Mouse (Mus musculus) limb, embryonic 14.5 days (tissue): ENCODE results near the gene Gm20683. TPM values are rescaled to one million over a fixed set of nuclear protein-coding genes. Genes with fewer than 3 reads are reported as not detected.

Source experiments
- ATAC-seq: fragments of 200-750 bp; cut with Nextera tagmentation; 2 replicates; pipeline ENCODE4 v1.8.0; 2017; ENCODE audit warnings: low read depth, moderate number of reproducible peaks, moderate TSS enrichment; ENCODE audit not compliant: low FRiP score
- DNase-seq: peaks from one replicate; pipeline ENCODE4 v3.0.0-alpha.2; 2015; ENCODE audit warnings: low spot score
- H3K27ac ChIP-seq: fragments of 300-500 bp; sonication (generic); replicated peaks from 2 replicates; pipeline ENCODE4 v1.5.1; 2014; ENCODE audit warnings: low read depth, mild to moderate bottlenecking, low read length, moderate library complexity, mixed read lengths
- H3K27me3 ChIP-seq: fragments of 300-500 bp; sonication (generic); 2 replicates; pipeline ENCODE4 v1.6.1; 2014; ENCODE audit warnings: low read length, mixed read lengths; ENCODE audit not compliant: control insufficient read depth, insufficient read depth
- H3K36me3 ChIP-seq: fragments of 300-500 bp; sonication (generic); 2 replicates; pipeline ENCODE4 v1.6.1; 2014; ENCODE audit warnings: mild to moderate bottlenecking, low read length, moderate library complexity, mixed read lengths; ENCODE audit not compliant: control insufficient read depth, insufficient read depth
- H3K4me1 ChIP-seq: fragments of 300-500 bp; sonication (generic); 2 replicates; pipeline ENCODE4 v1.6.1; 2014; ENCODE audit warnings: antibody characterized with exemption, low read length, mixed read lengths; ENCODE audit not compliant: control insufficient read depth, insufficient read depth
- H3K4me2 ChIP-seq: fragments of 300-500 bp; sonication (generic); replicated peaks from 2 replicates; pipeline ENCODE4 v1.6.1; 2014; ENCODE audit warnings: low read depth, mild to moderate bottlenecking, low read length, moderate library complexity; ENCODE audit not compliant: severe bottlenecking
- H3K4me3 ChIP-seq: fragments of 300-500 bp; sonication (generic); replicated peaks from 2 replicates; pipeline ENCODE4 v1.5.1; 2014; ENCODE audit warnings: low read length
- H3K9ac ChIP-seq: fragments of 300-500 bp; sonication (generic); 2 replicates; pipeline ENCODE4 v1.6.1; 2014; ENCODE audit warnings: mild to moderate bottlenecking, low read depth, low read length, moderate library complexity; ENCODE audit not compliant: severe bottlenecking
- H3K9me3 ChIP-seq: fragments of 300-500 bp; sonication (generic); 2 replicates; pipeline ENCODE4 v1.6.1; 2016; ENCODE audit warnings: low read length; ENCODE audit not compliant: control insufficient read depth
- POLR2A ChIP-seq: fragments of 200-500 bp; IDR thresholded peaks from 2 replicates; pipeline ENCODE4 v1.8.0; 2012; ENCODE audit warnings: inconsistent platforms, mild to moderate bottlenecking, moderate library complexity, borderline replicate concordance; ENCODE audit not compliant: insufficient read depth, insufficient read length; ENCODE audit errors: extremely low read depth
- WGBS: fragments of 180-500 bp; shearing (Covaris S2); extraction: QIAGEN DNeasy Blood & Tissue Kit; methylation state at CpG from one replicate; pipeline ENCODE4 v1.1.7; 2014; 5-methylcytosine and 5-hydroxymethylcytosine counted together
- polyA plus RNA-seq, 2 experiments: library from polyadenylated mRNA; depleted of rRNA in 1 of 2; stranded (reverse) in 1 of 2; unstranded in 1 of 2; fragments of >200 nt; fragmentation: Nextera tagmentation in 1 of 2; extraction: Ambion mirVana in 1 of 2; gene quantifications; 2 replicates each; pipeline versions ENCODE4 v1.2.1 to v1.2.3; 2012 to 2014

Gene Gm20683
- polyA plus RNA-seq, 2 experiments = 2.5 to 13.0 TPM

DNA sequence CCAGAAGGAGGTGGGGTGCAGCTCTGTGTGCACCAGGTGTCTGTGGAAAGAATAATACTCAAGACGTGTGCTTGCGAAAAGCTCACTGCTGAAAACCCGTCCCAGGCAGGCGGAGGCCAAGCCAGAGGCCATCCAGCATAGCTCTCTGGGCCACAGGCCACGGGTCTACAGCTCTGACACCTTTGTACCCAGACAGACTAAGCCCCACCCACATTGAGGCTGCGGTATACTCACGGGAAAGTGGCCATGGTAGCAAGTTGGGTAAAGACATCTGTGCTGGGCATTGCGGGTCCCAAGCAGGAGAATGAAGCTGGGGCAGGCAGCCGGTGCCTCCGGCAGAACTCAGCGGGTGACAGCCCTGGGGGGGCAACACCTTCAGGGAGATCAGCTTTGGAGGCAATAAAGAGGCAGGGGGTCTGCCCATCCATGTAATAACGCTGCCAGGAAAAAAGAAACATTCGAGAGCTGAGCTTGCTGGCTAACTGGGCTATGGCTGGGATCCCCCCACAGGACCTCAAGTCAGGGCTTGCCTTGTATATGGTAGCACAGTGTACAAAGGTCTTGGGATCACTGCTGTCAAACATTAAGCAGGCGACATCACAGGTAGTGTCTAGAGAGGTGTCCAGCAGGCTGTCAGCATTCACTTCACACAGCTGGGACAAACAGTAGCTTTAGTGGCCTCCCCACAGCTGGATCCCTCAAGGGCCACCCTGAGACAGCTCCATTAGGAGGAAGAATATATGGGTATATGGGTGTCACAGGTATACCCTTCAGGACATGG lies 1.9 kb downstream of the Gm20683 start:
- DNase-seq (no peak), ATAC-seq (no peak)
- H3K4me3 ChIP-seq = no peak overlapping the region
- H3K4me2 ChIP-seq = no peak overlapping the region
- H3K27me3 ChIP-seq = no peaks in the 10 kb centered on the region
- H3K9me3 ChIP-seq = no peaks in the 10 kb centered on the region
- WGBS = 80% methylated on average over 14 of the region's 14 CpGs
- H3K9ac ChIP-seq = no peak overlapping the region
- H3K4me1 ChIP-seq = peaks cover 32% of the 10 kb centered on the region
- H3K36me3 ChIP-seq = peaks cover 55% of the 10 kb centered on the region
- H3K27ac ChIP-seq = no peak overlapping the region
- TF ChIP-seq POLR2A = no peak

DNA sequence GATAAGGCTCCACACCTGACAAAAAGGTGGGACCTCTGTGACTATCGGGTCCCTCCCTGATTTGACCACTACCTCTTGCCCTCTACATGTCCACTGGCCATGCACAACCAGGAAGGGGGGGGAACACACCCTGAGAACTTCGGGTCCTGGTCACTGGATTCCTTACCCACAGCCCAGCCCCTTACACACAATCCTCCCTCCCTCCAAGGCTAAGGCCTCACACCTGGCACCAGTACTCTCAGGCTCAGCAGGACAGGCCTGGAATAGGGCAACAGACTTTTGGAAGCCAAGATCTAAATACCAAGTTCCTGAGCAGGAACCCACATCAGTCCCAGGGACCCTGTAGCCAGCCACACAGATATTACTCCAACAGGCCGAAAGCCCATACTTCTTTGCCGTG lies 2.7 kb downstream of the Gm20683 start:
- H3K9me3 ChIP-seq = no peaks in the 10 kb centered on the region
- DNase-seq (no peak), ATAC-seq (no peak)
- peaks cover 38% of the 10 kb centered on the region for H3K4me1 ChIP-seq
- H3K27me3 ChIP-seq = no peaks in the 10 kb centered on the region
- no peak overlapping the region for H3K27ac ChIP-seq
- 93% methylated on average over 4 of the region's 4 CpGs for WGBS
- TF ChIP-seq POLR2A = no peak
- no peak overlapping the region for H3K4me3 ChIP-seq
- peaks cover 56% of the 10 kb centered on the region for H3K36me3 ChIP-seq
- H3K9ac ChIP-seq = no peak overlapping the region
- no peak overlapping the region for H3K4me2 ChIP-seq

GRCm38 (mm10) chr17:25837533-25837932 lies 4.0 kb downstream of the Gm20683 start:
- no peak for ATAC-seq
- H3K36me3 ChIP-seq = peaks cover 56% of the 10 kb centered on the region

GRCm38 (mm10) chr17:25837076-25837410 lies 4.5 kb downstream of the Gm20683 start, which contains the start of gene Rhbdl1:
TSS of gene Rhbdl1 (minus strand) at chr17:25837295.
- Histone ChIP-seq H3K4me2 (peak within 1 kb of the TSS; percentile 75), H3K27ac (no peak within 1 kb of the TSS; the same call in 1 of the 2 replicates), H3K4me3 (peak within 1 kb of the TSS; percentile 34), H3K9ac (peak within 1 kb of the TSS; percentile 53), H3K9me3 (no peaks in the 10 kb centered on the region), H3K36me3 (peaks cover 51% of the 10 kb centered on the region), H3K4me1 (peaks cover 35% of the 10 kb centered on the region), H3K27me3 (no peaks in the 10 kb centered on the region)
- 0% methylated on average over 6 of the region's 29 CpGs for WGBS
- TF ChIP-seq POLR2A = no peak
- no peak for DNase-seq
- ATAC-seq = peak; percentile 6

More at GRCm38 (mm10) chr17:25837533-25837932, 4.0 kb downstream of the Gm20683 start:
- Histone ChIP-seq H3K27ac (no peak overlapping the region; the same call in 1 of the 2 replicates), H3K9me3 (no peaks in the 10 kb centered on the region), H3K27me3 (no peaks in the 10 kb centered on the region), H3K4me1 (peaks cover 34% of the 10 kb centered on the region), H3K9ac (peak overlapping the region; percentile 8; the same call in 1 of the 2 replicates), H3K4me3 (peak overlapping the region; percentile 34; the same call in 1 of the 2 replicates), H3K4me2 (peak overlapping the region; percentile 75; the same call in 1 of the 2 replicates)
- no peak for TF ChIP-seq POLR2A
- no peak for DNase-seq
- 47% methylated on average over 3 of the region's 3 CpGs for WGBS

- peak overlapping the region; percentile 34 for H3K4me3 ChIP-seq
- H3K9me3 ChIP-seq = no peaks in the 10 kb centered on the region
- H3K4me2 ChIP-seq = peak overlapping the region; percentile 75
- DNase-seq (no peak), ATAC-seq (no peak)
- peak overlapping the region; percentile 53 for H3K9ac ChIP-seq
- WGBS = 37% methylated on average over 14 of the region's 23 CpGs
- no peak overlapping the region for H3K27ac ChIP-seq
- H3K27me3 ChIP-seq = no peaks in the 10 kb centered on the region
- peaks cover 49% of the 10 kb centered on the region for H3K36me3 ChIP-seq
- H3K4me1 ChIP-seq = peaks cover 40% of the 10 kb centered on the region
- TF ChIP-seq POLR2A = no peak
These were observed 5.0 kb downstream of the Gm20683 start for GRCm38 (mm10) chr17:25836397-25837075.
